Mouse (Mus musculus) liver, embryonic 11.5 days (tissue): Measurements from ENCODE around the gene Dusp19. TPM values are rescaled to one million over a fixed set of nuclear protein-coding genes. Genes with fewer than 3 reads are reported as not detected.

Source experiments
- ATAC-seq: fragments of 200-750 bp; cut with Nextera tagmentation; replicated peaks from 2 replicates; pipeline ENCODE4 v1.8.0; 2017; ENCODE audit warnings: moderate number of reproducible peaks, mild to moderate bottlenecking, moderate TSS enrichment, moderate library complexity; ENCODE audit not compliant: low FRiP score
- DNase-seq: peaks from one replicate; pipeline ENCODE4 v3.0.0-alpha.2; 2017; ENCODE audit warnings: low spot score
- H3K27ac ChIP-seq: fragments of 300-500 bp; sonication (generic); 2 replicates; pipeline ENCODE4 v1.5.1; 2014; ENCODE audit warnings: mild to moderate bottlenecking, low read depth, low read length, control low read depth
- H3K27me3 ChIP-seq: fragments of 300-500 bp; sonication (generic); replicated peaks from 2 replicates; pipeline ENCODE4 v1.6.1; 2014; ENCODE audit warnings: low read length, mixed read lengths; ENCODE audit not compliant: control insufficient read depth, insufficient read depth
- H3K36me3 ChIP-seq: fragments of 300-500 bp; sonication (generic); 2 replicates; pipeline ENCODE4 v1.6.1; 2014; ENCODE audit warnings: mild to moderate bottlenecking, low read length, moderate library complexity, mixed read lengths; ENCODE audit not compliant: control insufficient read depth, insufficient read depth
- H3K4me1 ChIP-seq: fragments of 300-500 bp; sonication (generic); replicated peaks from 2 replicates; pipeline ENCODE4 v1.6.1; 2014; ENCODE audit warnings: low read length, mixed read lengths; ENCODE audit not compliant: control insufficient read depth, insufficient read depth
- H3K4me2 ChIP-seq: fragments of 300-500 bp; sonication (generic); 2 replicates; pipeline ENCODE4 v1.6.1; 2014; ENCODE audit warnings: mild to moderate bottlenecking, control low read depth, moderate library complexity
- H3K4me3 ChIP-seq: fragments of 300-500 bp; sonication (generic); 2 replicates; pipeline ENCODE4 v1.5.1; 2014; ENCODE audit warnings: low read depth, low read length, control low read depth
- H3K9ac ChIP-seq: fragments of 300-500 bp; sonication (generic); 2 replicates; pipeline ENCODE4 v1.6.1; 2014; ENCODE audit warnings: low read depth, low read length, control low read depth
- H3K9me3 ChIP-seq: fragments of 300-500 bp; sonication (generic); 2 replicates; pipeline ENCODE4 v1.6.1; 2016; ENCODE audit warnings: low read length, inconsistent platforms, mixed read lengths; ENCODE audit not compliant: control insufficient read depth
- WGBS: fragments of 180-500 bp; shearing (Covaris S2); extraction: QIAGEN DNeasy Blood & Tissue Kit; methylation state at CpG from one replicate; pipeline ENCODE4 v1.1.7; 2014; 5-methylcytosine and 5-hydroxymethylcytosine counted together
- polyA plus RNA-seq: library from polyadenylated mRNA; unstranded; fragments of >200 nt; fragmentation: Nextera tagmentation; extraction: Ambion mirVana; gene quantifications from 2 replicates; pipeline ENCODE4 v1.2.1, GENCODE M21; 2014

The Dusp19 gene
- polyA plus RNA-seq, 1 experiment from 2014 or later: 16.1 TPM

GRCm38 (mm10) chr2:80594215-80594918, 22.5 kb upstream of the Dusp19 start:
- WGBS: 69% methylated on average over 4 of the region's 4 CpGs
- H3K4me3 ChIP-seq: no peak overlapping the region
- H3K9me3 ChIP-seq: no peaks in the 10 kb centered on the region
- no peaks in the 10 kb centered on the region for H3K27me3 ChIP-seq
- DNase-seq (no peak), ATAC-seq (no peak)
- H3K9ac ChIP-seq: no peak overlapping the region
- H3K27ac ChIP-seq: no peak overlapping the region
- H3K4me2 ChIP-seq: no peak overlapping the region
- H3K4me1 ChIP-seq: no peaks in the 10 kb centered on the region
- no peaks in the 10 kb centered on the region for H3K36me3 ChIP-seq

GRCm38 (mm10) chr2:80596960-80597359, 19.9 kb upstream of the Dusp19 start:
- H3K4me2 ChIP-seq: no peak overlapping the region
- H3K9me3 ChIP-seq: no peaks in the 10 kb centered on the region
- ATAC-seq: no peak
- no peak overlapping the region for H3K4me3 ChIP-seq
- no peak overlapping the region for H3K27ac ChIP-seq
- 73% methylated on average over 5 of the region's 5 CpGs for WGBS
- H3K9ac ChIP-seq: no peak overlapping the region
- no peaks in the 10 kb centered on the region for H3K36me3 ChIP-seq
- H3K27me3 ChIP-seq: no peaks in the 10 kb centered on the region
- H3K4me1 ChIP-seq: no peaks in the 10 kb centered on the region
- DNase-seq: no peak

- DNase-seq (no peak), ATAC-seq (no peak)
- H3K9ac ChIP-seq: no peak overlapping the region
- WGBS: 84% methylated on average over 3 of the region's 3 CpGs
- H3K9me3 ChIP-seq: no peaks in the 10 kb centered on the region
- no peak overlapping the region for H3K27ac ChIP-seq
- no peaks in the 10 kb centered on the region for H3K27me3 ChIP-seq
- no peaks in the 10 kb centered on the region for H3K4me1 ChIP-seq
- H3K4me2 ChIP-seq: no peak overlapping the region
- no peak overlapping the region for H3K4me3 ChIP-seq
- no peaks in the 10 kb centered on the region for H3K36me3 ChIP-seq
Observed at GRCm38 (mm10) chr2:80599850-80600249, 17.0 kb upstream of the Dusp19 start.

GRCm38 (mm10) chr2:80600611-80601010, 16.2 kb upstream of the Dusp19 start:
- Histone ChIP-seq H3K27me3 (no peaks in the 10 kb centered on the region), H3K9ac (no peak overlapping the region), H3K4me2 (no peak overlapping the region), H3K36me3 (no peaks in the 10 kb centered on the region), H3K27ac (no peak overlapping the region), H3K4me1 (no peaks in the 10 kb centered on the region), H3K9me3 (no peaks in the 10 kb centered on the region), H3K4me3 (no peak overlapping the region)
- ATAC-seq (no peak), DNase-seq (no peak)

- Histone ChIP-seq H3K9ac (no peak overlapping the region), H3K4me1 (no peaks in the 10 kb centered on the region), H3K4me2 (no peak overlapping the region), H3K9me3 (no peaks in the 10 kb centered on the region), H3K4me3 (no peak overlapping the region), H3K27ac (no peak overlapping the region), H3K36me3 (no peaks in the 10 kb centered on the region), H3K27me3 (no peaks in the 10 kb centered on the region)
- WGBS: 90% methylated on average over 13 of the region's 13 CpGs
- DNase-seq: no peak
- ATAC-seq: no peak
Observed at GRCm38 (mm10) chr2:80602756-80603155, 14.1 kb upstream of the Dusp19 start.

- Histone ChIP-seq H3K4me2 (no peak overlapping the region), H3K4me3 (no peak overlapping the region), H3K9ac (no peak overlapping the region), H3K9me3 (no peaks in the 10 kb centered on the region), H3K27ac (no peak overlapping the region), H3K36me3 (no peaks in the 10 kb centered on the region), H3K27me3 (no peaks in the 10 kb centered on the region), H3K4me1 (no peaks in the 10 kb centered on the region)
- no peak for DNase-seq
- WGBS: 92% methylated on average over 19 of the region's 19 CpGs
- no peak for ATAC-seq
Observed at GRCm38 (mm10) chr2:80603771-80604426, 12.9 kb upstream of the Dusp19 start.

DNA sequence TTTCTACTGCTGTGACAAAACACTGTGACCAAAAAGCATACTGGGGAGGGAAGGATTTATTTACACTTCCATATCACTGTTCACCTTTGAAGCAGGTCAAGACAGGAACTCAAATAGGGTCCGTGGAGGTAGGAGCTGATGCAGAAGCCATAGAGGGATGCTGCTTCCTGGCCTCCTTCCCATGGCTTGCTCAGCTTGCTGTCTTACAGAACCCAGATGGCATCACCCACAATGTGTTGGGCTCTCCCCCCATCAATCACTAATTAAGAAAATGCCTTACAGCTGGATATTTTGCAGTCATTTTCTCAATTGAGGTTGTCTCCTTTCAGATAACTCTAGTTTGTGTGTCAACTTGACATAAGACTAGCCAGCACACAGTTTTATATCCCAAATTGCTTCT, 4.6 kb upstream of the Dusp19 start:
- Histone ChIP-seq H3K9ac (no peak overlapping the region), H3K9me3 (no peaks in the 10 kb centered on the region), H3K4me1 (no peaks in the 10 kb centered on the region), H3K27me3 (no peaks in the 10 kb centered on the region), H3K36me3 (no peaks in the 10 kb centered on the region), H3K27ac (no peak overlapping the region), H3K4me3 (no peak overlapping the region), H3K4me2 (no peak overlapping the region)
- ATAC-seq (no peak), DNase-seq (no peak)
- WGBS: 63% methylated on average over 1 of the region's 1 CpGs

GRCm38 (mm10) chr2:80612796-80613195, 4.0 kb upstream of the Dusp19 start:
- Histone ChIP-seq H3K27me3 (no peaks in the 10 kb centered on the region), H3K9ac (no peak overlapping the region), H3K27ac (no peak overlapping the region), H3K4me1 (no peaks in the 10 kb centered on the region), H3K36me3 (no peaks in the 10 kb centered on the region), H3K4me2 (no peak overlapping the region), H3K4me3 (no peak overlapping the region), H3K9me3 (no peaks in the 10 kb centered on the region)
- DNase-seq (no peak), ATAC-seq (no peak)
- WGBS: 72% methylated on average over 2 of the region's 2 CpGs

DNA sequence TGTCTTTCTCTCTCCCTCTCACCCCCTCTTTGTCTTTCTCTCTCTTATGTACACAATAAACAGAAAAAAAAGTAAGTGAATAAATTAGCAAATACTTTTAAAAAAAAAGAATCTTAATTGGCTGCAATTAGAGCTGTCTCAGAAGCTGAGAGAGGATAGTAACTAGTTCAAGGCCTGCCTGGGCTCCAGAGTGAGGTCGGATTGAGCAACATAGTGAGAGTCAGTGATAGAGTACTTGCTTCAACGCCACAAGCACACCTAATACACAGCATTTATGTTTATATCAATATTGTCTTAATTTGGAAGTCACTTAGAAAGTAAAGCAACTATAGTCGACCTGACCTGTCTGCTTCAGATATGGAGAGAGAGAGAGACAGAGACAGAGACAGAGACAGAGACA, 2.1 kb downstream of the Dusp19 start:
- DNase-seq (no peak), ATAC-seq (no peak)
- WGBS: 88% methylated on average over 3 of the region's 3 CpGs

More for the DNA sequence above, 2.1 kb downstream of the Dusp19 start:
- Histone ChIP-seq H3K4me1 (no peaks in the 10 kb centered on the region), H3K9ac (no peak overlapping the region), H3K9me3 (no peaks in the 10 kb centered on the region), H3K27ac (no peak overlapping the region), H3K4me2 (no peak overlapping the region), H3K4me3 (no peak overlapping the region), H3K36me3 (peaks cover 4% of the 10 kb centered on the region; the same call in 1 of the 2 replicates), H3K27me3 (no peaks in the 10 kb centered on the region)
